Mouse (Mus musculus): ENCODE measurements at regions not wholly inside any gene's neighbourhood (a gene's known extent, or its start where the extent isn't known, plus 50 kb on each side); places are given as distances from the start of the nearest gene placed in this dataset.
A peak's percentile ranks its signal among the peaks of the same experiment; 100 is the strongest.

- DNase-seq: no peak
These were observed 51.3 kb upstream of the Rnf138rt1 start for GRCm38 (mm10) chrX:163812431-163812830.

- no peak for DNase-seq
These were observed 53.7 kb upstream of the Rnf138rt1 start for GRCm38 (mm10) chrX:163814806-163815205.

- DNase-seq: no peak
These were observed 61.2 kb upstream of the Rnf138rt1 start for GRCm38 (mm10) chrX:163822298-163822697.

- peak; percentile 5 for DNase-seq
These were observed 66.3 kb upstream of the Rnf138rt1 start for GRCm38 (mm10) chrX:163827461-163827860.

GRCm38 (mm10) chrX:163845408-163845807 is 63.4 kb upstream of the Ap1s2 start:
- no peak for DNase-seq

GRCm38 (mm10) chrX:163846890-163847289 is 61.9 kb upstream of the Ap1s2 start:
- DNase-seq: no peak

GRCm38 (mm10) chrX:163847651-163848050 is 61.2 kb upstream of the Ap1s2 start:
- DNase-seq: no peak

- no peak for DNase-seq
These were observed 60.2 kb upstream of the Ap1s2 start for GRCm38 (mm10) chrX:163848510-163849199.

GRCm38 (mm10) chrX:163850915-163851599 is 57.8 kb upstream of the Ap1s2 start:
- DNase-seq: no peak

GRCm38 (mm10) chrX:163858494-163858893 is 50.3 kb upstream of the Ap1s2 start:
- DNase-seq: no peak
